ENCODE assay signal across 2 mouse cellular contexts in the genomic region with DNA sequence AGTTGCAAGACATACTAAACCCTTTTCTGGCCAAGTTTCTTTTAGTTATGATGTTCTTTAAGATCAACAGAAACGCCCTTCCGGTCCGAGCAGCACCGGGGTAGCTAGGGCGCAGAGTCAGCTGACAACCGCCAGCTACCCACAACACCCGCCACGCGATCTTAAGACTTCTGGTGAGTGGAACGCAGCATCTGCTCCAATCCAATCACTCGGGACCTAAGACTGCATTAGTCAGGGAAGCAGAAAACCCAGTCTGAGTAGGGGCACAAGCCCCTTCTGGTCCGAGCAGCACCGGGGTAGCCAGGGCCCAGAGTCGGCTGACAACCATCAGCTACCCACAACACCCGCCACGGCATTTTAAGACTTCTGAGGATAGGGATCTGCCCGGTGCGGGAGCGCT. TPM values are rescaled to one million over a fixed set of nuclear protein-coding genes. Genes with fewer than 3 reads are reported as not detected.
"Had no signal": no experiment of that assay in that cellular context is flagged by ENCODE, and none has a peak within 500 bp of the region (broad histone marks: within the 10 kb centered on the region; RNA-seq: fewer than 3 reads in every experiment).

No protein-coding gene starts in this region.

RNA-seq across cellular contexts. Expression of a gene that starts 36.3 kb away (rescaled TPM):
- polyA plus RNA-seq: myocyte; neural tube, embryonic 11.5 days had no signal
